Comparison of ENCODE assay signal across 23 mouse cellular contexts in genomic region chr19:36877329-36877728, GRCm38 (mm10). TPM values are rescaled to one million over a fixed set of nuclear protein-coding genes. Genes with fewer than 3 reads are reported as not detected.
DNase-seq lines count a peak whose midpoint lies in the region; ATAC-seq and TF ChIP-seq lines count a peak whose summit lies in the region.
"Had no signal": no experiment of that assay in that cellular context is flagged by ENCODE, and none has a peak within 500 bp of the region (broad histone marks: within the 10 kb centered on the region; RNA-seq: fewer than 3 reads in every experiment).

No protein-coding gene starts in this region.

- H3K9ac ChIP-seq in heart, embryonic 12.5 days, result no peak overlapping the region
- H3K9ac ChIP-seq: forebrain, embryonic 13.5 days; forebrain, postnatal 0 days; heart, embryonic 13.5 days; hindbrain, embryonic 12.5 days; hindbrain, embryonic 15.5 days had no signal

- no peak overlapping the region for H3K4me2 ChIP-seq in heart, embryonic 12.5 days
- H3K4me2 ChIP-seq: forebrain, embryonic 13.5 days; heart, embryonic 13.5 days; hindbrain, embryonic 12.5 days; hindbrain, embryonic 15.5 days had no signal

- no peak overlapping the region for H3K4me3 ChIP-seq in heart, embryonic 12.5 days
- H3K4me3 ChIP-seq in lung, adult 2 months (replicated peaks; ENCODE audit: extremely low read depth, low read depth, low read length), result no peak overlapping the region
- H3K4me3 ChIP-seq: forebrain, embryonic 10.5 days; forebrain, embryonic 13.5 days; gastrocnemius, adult 2 months; heart, embryonic 13.5 days; hindbrain, embryonic 12.5 days; hindbrain, embryonic 15.5 days had no signal

- no peak for TF ChIP-seq CTCF in lung, adult 2 months (IDR thresholded peaks at IDR 0.05; ENCODE audit: insufficient read depth, low read length)

- no peaks in the 10 kb centered on the region for H3K27me3 ChIP-seq in heart, embryonic 12.5 days (replicated peaks)
- H3K27me3 ChIP-seq: CH12.LX; forebrain, embryonic 13.5 days; heart, embryonic 13.5 days; hindbrain, embryonic 12.5 days; hindbrain, embryonic 15.5 days had no signal

- peaks cover 15% of the 10 kb centered on the region for H3K4me1 ChIP-seq in heart, embryonic 12.5 days (replicated peaks)
- H3K4me1 ChIP-seq in lung, adult 2 months (ENCODE audit: control insufficient read depth, insufficient read depth, low read length), result no peaks in the 10 kb centered on the region
- H3K4me1 ChIP-seq: forebrain, embryonic 10.5 days; hindbrain, embryonic 12.5 days; hindbrain, embryonic 15.5 days had no signal

- peaks cover 78% of the 10 kb centered on the region for H3K36me3 ChIP-seq in heart, embryonic 12.5 days

- no peak for ATAC-seq in heart, embryonic 12.5 days (ENCODE audit: insufficient number of reproducible peaks, low FRiP score)
- ATAC-seq: forebrain, embryonic 13.5 days; forebrain, postnatal 0 days; intestine, postnatal 0 days had no signal

- no peak for DNase-seq in heart, adult 8-10 months (ENCODE audit: low spot score)
- peak; percentile 1 for DNase-seq in lung, postnatal 25 days (ENCODE audit: low spot score)
- no peak for DNase-seq in lung, adult 2 months
- DNase-seq in NIH3T3 (ENCODE audit: low read depth), result peak; percentile 10
- DNase-seq in T-cell, adult 2 months (ENCODE audit: low spot score), result no peak
- DNase-seq: adrenal gland, postnatal 10 days; adrenal gland, postnatal 36 days; B cell, adult 2 months; cerebellum, adult 18-20 months; cerebellum, adult 9-10 months; cerebellum, postnatal 14 days; forebrain, postnatal 0 days; gastrocnemius, adult 2 months; gastrocnemius, postnatal 14 days had no signal

- no peaks in the 10 kb centered on the region for H3K9me3 ChIP-seq in heart, embryonic 12.5 days (replicated peaks)
- H3K9me3 ChIP-seq: forebrain, embryonic 10.5 days; forebrain, embryonic 13.5 days; G1E; heart, embryonic 13.5 days; hindbrain, embryonic 12.5 days; hindbrain, embryonic 15.5 days had no signal

- H3K27ac ChIP-seq in heart, embryonic 12.5 days (ENCODE audit: poor library complexity, severe bottlenecking), result peak overlapping the region; percentile 43; the same call in 1 of the 2 replicates
- H3K27ac ChIP-seq: forebrain, embryonic 10.5 days; forebrain, embryonic 13.5 days; gastrocnemius, adult 2 months; hindbrain, embryonic 12.5 days; hindbrain, embryonic 15.5 days had no signal

- no peak for TF ChIP-seq POLR2A in lung, adult 2 months (IDR thresholded peaks at IDR 0.05; ENCODE audit: borderline replicate concordance, extremely low read depth, low read depth, low read length)

RNA-seq across cellular contexts. Expression of gene Fgfbp3, which starts 42.1 kb away (rescaled TPM):
- polyA plus RNA-seq in heart, embryonic 12.5 days (2016; fragmentation: Nextera tagmentation; extraction: Ambion mirVana), result 5.2 and 5.3 TPM in 2 replicates
- total RNA-seq in heart, adult 8-10 months (2022), result 1 to 10 TPM; 1.9 to 2.7 (median 2.6) TPM
- 5.5 and 11.0 TPM in 2 replicates for polyA plus RNA-seq in lung, adult 2 months (2012; rRNA removed)

RNA-seq across cellular contexts. Expression of gene Tnks2, which starts 43.3 kb away (rescaled TPM):
- 76.5 and 81.3 TPM in 2 replicates for polyA plus RNA-seq in heart, embryonic 12.5 days (2016; fragmentation: Nextera tagmentation; extraction: Ambion mirVana)
- total RNA-seq in heart, adult 8-10 months (2022), result 10 to 100 TPM; 62.7 to 82.4 (median 71.7) TPM
- polyA plus RNA-seq in lung, adult 2 months (2012; rRNA removed), result 23.6 and 28.9 TPM in 2 replicates

RNA-seq across cellular contexts. Expression of gene Btaf1, which starts 48.5 kb away (rescaled TPM):
- polyA plus RNA-seq in heart, embryonic 12.5 days (2016; fragmentation: Nextera tagmentation; extraction: Ambion mirVana), result 13.8 and 14.1 TPM in 2 replicates
- 10 to 100 TPM in 3 of 4 experiments, 1 to 10 TPM in 1; 9.2 to 13.0 (median 11.2) TPM for total RNA-seq in heart, adult 8-10 months (2022)
- 4.6 and 6.3 TPM in 2 replicates for polyA plus RNA-seq in lung, adult 2 months (2012; rRNA removed)

Comparison
In these comparisons a context has a peak if more than half of its experiments do, and no peak if none do; other contexts are left out.
1. DNase-seq: peak in lung, postnatal 25 days (single experiment) and NIH3T3 (single experiment); none in heart, adult 8-10 months (single experiment), lung, adult 2 months (single experiment) and T-cell, adult 2 months (single experiment).